24 mouse cellular contexts compared by ENCODE assay signal in genomic region chr2:38462323-38462722, GRCm38 (mm10). TPM values are rescaled to one million over a fixed set of nuclear protein-coding genes. Genes with fewer than 3 reads are reported as not detected.
A peak's percentile ranks its signal among the peaks of the same experiment; 100 is the strongest.
DNase-seq lines count a peak whose midpoint lies in the region; ATAC-seq and TF ChIP-seq lines count a peak whose summit lies in the region.
"Had no signal": no experiment of that assay in that cellular context is flagged by ENCODE, and none has a peak within 500 bp of the region (broad histone marks: within the 10 kb centered on the region; RNA-seq: fewer than 3 reads in every experiment).

No protein-coding gene starts in this region.

- 31% methylated on average over 3 of the region's 3 CpGs for WGBS in liver, adult 2 months
- 74% methylated on average over 3 of the region's 3 CpGs for WGBS in liver, embryonic 11.5 days
- 57% methylated on average over 3 of the region's 3 CpGs for WGBS in embryonic facial prominence, embryonic 15.5 days
- 66% methylated on average over 3 of the region's 3 CpGs for WGBS in kidney, embryonic 14.5 days

- H3K4me1 ChIP-seq in liver, adult 2 months (ENCODE audit: control insufficient read depth, insufficient read depth, low read length): peaks cover 1% of the 10 kb centered on the region
- H3K4me1 ChIP-seq in liver, embryonic 11.5 days (replicated peaks; ENCODE audit: control insufficient read depth, insufficient read depth, low read length): no peaks in the 10 kb centered on the region
- H3K4me1 ChIP-seq in embryonic facial prominence, embryonic 15.5 days: peaks cover 14% of the 10 kb centered on the region
- H3K4me1 ChIP-seq in kidney, embryonic 14.5 days (ENCODE audit: control insufficient read depth, insufficient read depth, low read length): no peaks in the 10 kb centered on the region

- no peak overlapping the region for H3K4me2 ChIP-seq in liver, embryonic 11.5 days
- no peak overlapping the region for H3K4me2 ChIP-seq in embryonic facial prominence, embryonic 15.5 days (replicated peaks)
- H3K4me2 ChIP-seq in kidney, embryonic 14.5 days (replicated peaks; ENCODE audit: low read depth, low read length): no peak overlapping the region
- H3K4me2 ChIP-seq: embryonic facial prominence, embryonic 13.5 days; forebrain, embryonic 12.5 days; forebrain, embryonic 15.5 days; heart, embryonic 11.5 days had no signal

- no peak for TF ChIP-seq POLR2A in liver, adult 2 months (IDR thresholded peaks at IDR 0.05; ENCODE audit: extremely low read depth, insufficient read depth, low read length)
- TF ChIP-seq POLR2A in brain, embryonic 14.5 days (IDR thresholded peaks at IDR 0.05; ENCODE audit: borderline replicate concordance, extremely low read depth, insufficient read depth, insufficient read length, poor library complexity, severe bottlenecking): no peak

- peak; percentile 63 for DNase-seq in heart, adult 11 months
- no peak for DNase-seq in heart, postnatal 4 days
- DNase-seq in liver, adult 2 months (ENCODE audit: extremely low read depth, low read depth, low spot score): peak; percentile 21
- no peak for DNase-seq in liver, embryonic 11.5 days (ENCODE audit: low spot score)
- DNase-seq in brain, embryonic 14.5 days (ENCODE audit: low read depth): peak; percentile 52
- DNase-seq in layer of hippocampus, adult 9-10 months (ENCODE audit: low spot score): no peak
- DNase-seq: adrenal gland, postnatal 10 days; adrenal gland, postnatal 36 days; cerebellum, adult 11 months; cerebellum, adult 2 months; cerebellum, adult 9-11 months; cerebellum, postnatal 25 days; gastrocnemius, postnatal 10 days; gastrocnemius, postnatal 36 days had no signal

- TF ChIP-seq CTCF in liver, adult 2 months (IDR thresholded peaks at IDR 0.05; ENCODE audit: low read depth, low read length): no peak
- no peak for TF ChIP-seq CTCF in brain, embryonic 14.5 days (IDR thresholded peaks at IDR 0.05; ENCODE audit: borderline replicate concordance, extremely low read depth, insufficient read depth, insufficient read length)

- no peak for ATAC-seq in liver, embryonic 11.5 days (replicated peaks; ENCODE audit: low FRiP score)
- peak; percentile 17; the same call in 1 of the 2 replicates for ATAC-seq in embryonic facial prominence, embryonic 15.5 days (ENCODE audit: insufficient number of reproducible peaks, low FRiP score, low TSS enrichment, low read depth)
- ATAC-seq in kidney, embryonic 14.5 days (ENCODE audit: low FRiP score, low TSS enrichment): no peak
- ATAC-seq: activated CD4-positive, CD25-positive, alpha-beta regulatory T cell, adult 4 months; CD4-positive, CD25-positive, alpha-beta regulatory T cell, adult 4 months; forebrain, embryonic 15.5 days; hindbrain, embryonic 16.5 days; inflammation-experienced regulatory T-cells, adult 6 months had no signal

- no peak overlapping the region for H3K9ac ChIP-seq in liver, adult 2 months (ENCODE audit: low read depth, low read length)
- no peak overlapping the region for H3K9ac ChIP-seq in liver, embryonic 11.5 days (ENCODE audit: low read depth, low read length)
- no peak overlapping the region for H3K9ac ChIP-seq in embryonic facial prominence, embryonic 15.5 days
- H3K9ac ChIP-seq in kidney, embryonic 14.5 days (ENCODE audit: low read depth, low read length): no peak overlapping the region
- H3K9ac ChIP-seq: embryonic facial prominence, embryonic 13.5 days; forebrain, embryonic 12.5 days; forebrain, embryonic 15.5 days had no signal

- no peaks in the 10 kb centered on the region for H3K79me2 ChIP-seq in liver, adult 2 months (ENCODE audit: control insufficient read depth, insufficient read depth, low read length)

- no peak overlapping the region for H3K27ac ChIP-seq in liver, adult 2 months (replicated peaks; ENCODE audit: insufficient read depth, low read depth, low read length)
- no peak overlapping the region for H3K27ac ChIP-seq in liver, embryonic 11.5 days (ENCODE audit: low read depth, low read length)
- H3K27ac ChIP-seq in embryonic facial prominence, embryonic 15.5 days (replicated peaks): no peak overlapping the region
- H3K27ac ChIP-seq in kidney, embryonic 14.5 days (ENCODE audit: low read depth, low read length): no peak overlapping the region
- H3K27ac ChIP-seq: embryonic facial prominence, embryonic 13.5 days; forebrain, embryonic 12.5 days; forebrain, embryonic 15.5 days had no signal

- no peaks in the 10 kb centered on the region for H3K36me3 ChIP-seq in liver, adult 2 months (ENCODE audit: control insufficient read depth, insufficient read depth, low read length)
- H3K36me3 ChIP-seq in liver, embryonic 11.5 days (ENCODE audit: control insufficient read depth, insufficient read depth, low read length): no peaks in the 10 kb centered on the region
- no peaks in the 10 kb centered on the region for H3K36me3 ChIP-seq in embryonic facial prominence, embryonic 15.5 days
- no peaks in the 10 kb centered on the region for H3K36me3 ChIP-seq in kidney, embryonic 14.5 days (ENCODE audit: control insufficient read depth, insufficient read depth, low read length)
- H3K36me3 ChIP-seq: embryonic facial prominence, embryonic 13.5 days; forebrain, embryonic 12.5 days; forebrain, embryonic 15.5 days had no signal

- no peaks in the 10 kb centered on the region for H3K27me3 ChIP-seq in liver, adult 2 months (ENCODE audit: control insufficient read depth, insufficient read depth, low read length)
- H3K27me3 ChIP-seq in liver, embryonic 11.5 days (replicated peaks; ENCODE audit: control insufficient read depth, insufficient read depth, low read length): no peaks in the 10 kb centered on the region
- no peaks in the 10 kb centered on the region for H3K27me3 ChIP-seq in embryonic facial prominence, embryonic 15.5 days
- no peaks in the 10 kb centered on the region for H3K27me3 ChIP-seq in kidney, embryonic 14.5 days (ENCODE audit: control insufficient read depth, insufficient read depth, low read length)
- H3K27me3 ChIP-seq: embryonic facial prominence, embryonic 13.5 days; forebrain, embryonic 12.5 days; forebrain, embryonic 15.5 days had no signal

- H3K9me3 ChIP-seq in liver, embryonic 11.5 days (ENCODE audit: control insufficient read depth, low read length): no peaks in the 10 kb centered on the region
- H3K9me3 ChIP-seq in embryonic facial prominence, embryonic 15.5 days (replicated peaks): no peaks in the 10 kb centered on the region
- no peaks in the 10 kb centered on the region for H3K9me3 ChIP-seq in kidney, embryonic 14.5 days (ENCODE audit: control insufficient read depth, low read length)
- H3K9me3 ChIP-seq: embryonic facial prominence, embryonic 13.5 days; forebrain, embryonic 12.5 days; forebrain, embryonic 15.5 days had no signal

- H3K4me3 ChIP-seq in liver, adult 2 months (ENCODE audit: insufficient read depth, low read depth, low read length): no peak overlapping the region
- H3K4me3 ChIP-seq in liver, embryonic 11.5 days (ENCODE audit: low read depth, low read length): no peak overlapping the region
- no peak overlapping the region for H3K4me3 ChIP-seq in embryonic facial prominence, embryonic 15.5 days (replicated peaks)
- H3K4me3 ChIP-seq in kidney, embryonic 14.5 days (ENCODE audit: low read length): no peak overlapping the region
- H3K4me3 ChIP-seq: embryonic facial prominence, embryonic 13.5 days; forebrain, embryonic 12.5 days; forebrain, embryonic 15.5 days had no signal

RNA-seq across cellular contexts. Expression of gene Nek6, which starts 49.1 kb away (rescaled TPM):
- total RNA-seq in heart, postnatal 4 days (2021): 10 to 100 TPM; 24.8 to 26.0 TPM
- 13.6 and 17.1 TPM in 2 replicates for total RNA-seq in liver, adult 2 months (2014; rRNA removed)
- polyA plus RNA-seq in liver, adult 2 months (2012; rRNA removed): 51.0 and 58.8 TPM in 2 replicates
- 64.9 and 66.2 TPM in 2 replicates for polyA plus RNA-seq in liver, embryonic 11.5 days (2014; fragmentation: Nextera tagmentation; extraction: Ambion mirVana)
- polyA plus RNA-seq in brain, embryonic 14.5 days (2012; rRNA removed): 41.8 and 50.4 TPM in 2 replicates
- polyA plus RNA-seq in embryonic facial prominence, embryonic 15.5 days (2015; fragmentation: Nextera tagmentation; extraction: Ambion mirVana): 92.8 and 95.3 TPM in 2 replicates
- polyA plus RNA-seq in kidney, embryonic 14.5 days (2014; fragmentation: Nextera tagmentation; extraction: Ambion mirVana): 56.9 and 75.9 TPM in 2 replicates

Comparison
In these comparisons a context has a peak if more than half of its experiments do, and no peak if none do; other contexts are left out.
1. DNase-seq: peak in heart, adult 11 months (single experiment), liver, adult 2 months (single experiment) and brain, embryonic 14.5 days (single experiment); none in heart, postnatal 4 days (single experiment), liver, embryonic 11.5 days (single experiment) and layer of hippocampus, adult 9-10 months (single experiment).